Mouse (Mus musculus): Measurements from ENCODE around the gene Wfdc9. TPM values are rescaled to one million over a fixed set of nuclear protein-coding genes. Genes with fewer than 3 reads are reported as not detected.

Gene Wfdc9
- polyA plus RNA-seq (2014; fragmentation: Illumina TruSeq; extraction: RNeasy Lipid Tissue Mini Kit (QIAGEN cat#74804); ENCODE audit: low read depth, low replicate concordance): not detected

DNA sequence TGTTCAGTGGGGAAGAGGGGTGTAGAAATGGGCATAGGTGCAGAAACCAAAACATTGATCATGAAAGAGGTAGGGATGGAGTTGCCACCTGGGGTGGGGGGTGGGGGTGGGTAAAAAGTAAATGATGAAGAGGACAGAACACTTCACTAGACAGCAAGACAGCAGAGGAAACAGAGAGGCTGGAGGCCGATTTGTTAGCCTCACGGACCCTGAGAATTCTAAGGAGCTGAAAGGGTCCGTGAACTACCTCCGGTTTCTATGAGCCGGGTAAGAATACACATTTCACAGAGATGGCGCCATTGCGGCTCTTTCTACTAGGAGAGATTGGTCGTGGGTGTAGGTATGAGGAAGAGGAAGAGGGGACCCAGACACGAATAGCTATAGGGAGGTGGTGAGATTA is at the start of gene Wfdc9:
TSS of gene Wfdc9 (minus strand) at position 101 of the 400 bp plus-strand sequence.

DNA sequence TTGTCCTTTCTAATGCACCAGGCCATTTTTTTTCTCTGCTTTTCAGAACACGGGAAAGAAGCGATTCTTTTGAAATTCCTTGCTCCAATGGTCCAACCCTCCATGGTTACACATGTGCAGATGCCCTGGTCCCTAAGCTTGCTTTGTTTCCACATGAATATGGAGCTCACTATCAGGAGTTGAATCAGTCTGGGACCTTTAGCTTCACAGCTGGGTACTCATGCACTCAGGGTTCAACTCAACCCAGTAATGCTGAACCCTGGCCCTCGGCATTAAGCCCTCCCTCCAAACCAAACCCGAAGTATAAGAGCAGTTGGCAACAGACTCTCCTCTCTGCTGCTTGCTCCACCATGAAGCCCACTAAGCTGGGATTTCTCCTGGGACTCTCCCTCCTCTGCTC is 41.8 kb upstream of the Wfdc9 start, which contains the start of gene Spint4:
TSS of gene Spint4 (plus strand) at position 301 of the 400 bp plus-strand sequence.

DNA sequence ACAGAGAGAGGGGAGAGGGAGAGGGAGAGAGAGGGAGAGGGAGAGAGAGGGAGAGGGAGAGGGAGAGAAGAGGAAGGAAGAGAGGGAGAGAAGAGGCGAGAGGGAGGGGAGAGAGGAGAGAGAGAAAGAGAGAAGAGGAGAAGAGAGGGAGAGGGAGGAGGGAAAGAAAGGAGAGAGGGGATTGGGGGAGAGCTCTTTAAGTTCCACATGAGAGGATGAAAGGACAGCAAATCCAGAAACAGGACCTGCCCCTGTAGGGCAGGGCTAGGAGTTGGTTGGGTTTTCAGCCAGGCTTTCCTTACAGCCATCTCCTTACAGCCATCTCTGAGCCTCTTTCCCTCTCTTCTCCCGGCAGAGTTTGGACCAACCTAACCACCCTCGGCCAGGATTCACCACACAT is 28.4 kb upstream of the Wfdc9 start, which contains the start of gene Wfdc13:
TSS of gene Wfdc13 (plus strand) at position 301 of the 400 bp plus-strand sequence.

DNA sequence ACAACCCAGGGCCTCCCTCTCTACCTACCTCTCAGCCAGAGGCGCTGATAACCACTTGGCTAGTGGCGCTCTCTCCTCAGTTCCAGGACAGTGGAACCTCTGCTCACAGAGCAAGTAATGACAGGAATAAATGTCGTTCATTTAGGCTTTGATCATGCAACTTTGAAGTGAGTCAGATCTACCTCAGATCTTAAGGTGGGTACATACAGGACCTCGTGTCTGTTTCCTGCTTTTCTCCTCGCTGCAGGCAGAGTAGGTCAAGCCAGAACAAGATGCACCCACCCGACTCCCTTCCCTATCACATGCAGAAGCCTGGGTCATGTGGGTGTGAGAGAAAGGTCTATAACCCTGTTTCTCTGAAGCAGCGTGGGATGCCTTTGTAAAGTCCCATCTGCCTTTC is 17.6 kb upstream of the Wfdc9 start, which contains the start of gene Wfdc11:
TSS of gene Wfdc11 (minus strand) at position 101 of the 400 bp plus-strand sequence.

DNA sequence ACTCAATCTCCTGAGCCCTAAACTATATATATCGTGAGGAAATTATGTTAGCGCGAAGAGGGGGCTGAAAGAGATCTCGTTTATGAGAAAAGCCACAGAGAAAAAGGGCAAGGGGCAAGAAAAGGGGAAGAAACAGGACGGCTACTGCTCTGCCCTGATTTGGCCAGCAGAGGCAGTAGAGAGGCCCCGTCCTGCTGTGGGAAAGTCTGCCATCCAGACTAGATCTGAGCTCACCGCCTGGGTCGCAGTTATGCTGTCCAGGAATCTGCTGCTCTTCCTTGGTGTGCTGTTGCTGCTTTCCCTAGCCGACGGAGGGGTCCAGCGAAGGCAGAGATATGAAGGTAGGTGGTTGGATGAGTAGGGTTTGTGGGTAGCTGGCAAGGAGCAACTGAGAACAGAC is 525 bp downstream of the Wfdc9 start, which contains the start of gene Wfdc10:
TSS of gene Wfdc10 (plus strand) at position 189 of the 400 bp plus-strand sequence.

DNA sequence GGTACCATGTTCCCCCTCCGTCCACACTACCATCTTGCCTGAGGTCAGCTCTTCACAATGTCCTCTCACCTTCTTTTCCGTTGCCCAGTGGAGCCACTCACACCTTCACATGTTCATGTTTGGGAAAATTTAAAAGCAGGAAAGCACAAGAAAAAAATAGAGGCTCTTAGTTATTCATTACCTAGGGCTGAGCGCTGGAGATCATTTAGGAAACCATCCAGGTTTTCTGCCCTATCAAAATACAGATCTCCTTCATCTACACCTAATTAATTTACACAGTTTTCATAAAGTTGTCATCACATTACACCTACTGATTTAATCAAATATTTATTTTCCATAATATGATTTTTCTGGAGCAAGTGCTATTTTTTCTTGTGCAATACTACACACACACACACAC is 17.7 kb downstream of the Wfdc9 start, which contains the start of gene Wfdc16:
TSS of gene Wfdc16 (minus strand) at position 101 of the 400 bp plus-strand sequence.

DNA sequence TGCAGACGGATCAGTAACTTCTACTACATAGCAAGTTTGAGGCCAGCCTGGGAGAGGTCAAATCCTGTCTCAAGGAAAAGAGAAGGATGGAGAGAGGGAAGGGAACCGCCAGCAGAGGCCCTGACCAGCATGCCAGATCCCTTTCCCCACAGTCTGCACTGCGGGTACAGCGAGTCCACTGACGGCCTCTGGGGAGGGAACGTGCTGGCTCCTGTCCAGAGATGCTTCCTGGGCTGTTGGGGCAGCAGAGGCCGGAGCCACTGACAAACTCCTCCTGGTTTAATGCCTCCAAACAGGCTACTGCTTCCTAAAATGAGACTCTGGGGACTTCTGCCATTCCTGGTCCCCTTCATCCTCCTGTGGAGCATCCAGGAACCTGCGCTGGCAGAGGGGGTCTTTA is 42.9 kb downstream of the Wfdc9 start, which contains the start of the genes Wfdc6b and Wfdc8:
TSS of gene Wfdc6b (plus strand) at position 52 of the 400 bp plus-strand sequence.
TSS of gene Wfdc8 (minus strand) at position 156 of the 400 bp plus-strand sequence.

Other genes starting within 250 kb of the Wfdc9 start
- 55.2 TPM for gene Sdc4, start 212.7 kb downstream of the Wfdc9 start, polyA plus RNA-seq (2014; fragmentation: Illumina TruSeq; extraction: RNeasy Lipid Tissue Mini Kit (QIAGEN cat#74804); ENCODE audit: low read depth, low replicate concordance)
- 7.6 TPM for gene Sys1, start 199.6 kb downstream of the Wfdc9 start, polyA plus RNA-seq (2014; fragmentation: Illumina TruSeq; extraction: RNeasy Lipid Tissue Mini Kit (QIAGEN cat#74804); ENCODE audit: low read depth, low replicate concordance)
- gene Gm20458, start 195.6 kb downstream of the Wfdc9 start, polyA plus RNA-seq (2014; fragmentation: Illumina TruSeq; extraction: RNeasy Lipid Tissue Mini Kit (QIAGEN cat#74804); ENCODE audit: low read depth, low replicate concordance): not detected
- not detected for gene Trp53tg5, start 182.9 kb downstream of the Wfdc9 start, polyA plus RNA-seq (2014; fragmentation: Illumina TruSeq; extraction: RNeasy Lipid Tissue Mini Kit (QIAGEN cat#74804); ENCODE audit: low read depth, low replicate concordance)
- 3.4 TPM for gene Dbndd2, start 170.5 kb downstream of the Wfdc9 start, polyA plus RNA-seq (2014; fragmentation: Illumina TruSeq; extraction: RNeasy Lipid Tissue Mini Kit (QIAGEN cat#74804); ENCODE audit: low read depth, low replicate concordance)
- 7.0 TPM for gene Pigt, start 159.1 kb downstream of the Wfdc9 start, polyA plus RNA-seq (2014; fragmentation: Illumina TruSeq; extraction: RNeasy Lipid Tissue Mini Kit (QIAGEN cat#74804); ENCODE audit: low read depth, low replicate concordance)
- gene Wfdc2, start 94.2 kb downstream of the Wfdc9 start, polyA plus RNA-seq (2014; fragmentation: Illumina TruSeq; extraction: RNeasy Lipid Tissue Mini Kit (QIAGEN cat#74804); ENCODE audit: low read depth, low replicate concordance): not detected
- not detected for gene Spint3, start 83.1 kb downstream of the Wfdc9 start, polyA plus RNA-seq (2014; fragmentation: Illumina TruSeq; extraction: RNeasy Lipid Tissue Mini Kit (QIAGEN cat#74804); ENCODE audit: low read depth, low replicate concordance)
- not detected for gene Wfdc6a, start 71.1 kb downstream of the Wfdc9 start, polyA plus RNA-seq (2014; fragmentation: Illumina TruSeq; extraction: RNeasy Lipid Tissue Mini Kit (QIAGEN cat#74804); ENCODE audit: low read depth, low replicate concordance)
- not detected for gene Eppin, start 63.0 kb downstream of the Wfdc9 start, polyA plus RNA-seq (2014; fragmentation: Illumina TruSeq; extraction: RNeasy Lipid Tissue Mini Kit (QIAGEN cat#74804); ENCODE audit: low read depth, low replicate concordance)
- gene Wfdc6b, start 43.1 kb downstream of the Wfdc9 start, polyA plus RNA-seq (2014; fragmentation: Illumina TruSeq; extraction: RNeasy Lipid Tissue Mini Kit (QIAGEN cat#74804); ENCODE audit: low read depth, low replicate concordance): not detected
- gene Wfdc8, start 43.0 kb downstream of the Wfdc9 start, polyA plus RNA-seq (2014; fragmentation: Illumina TruSeq; extraction: RNeasy Lipid Tissue Mini Kit (QIAGEN cat#74804); ENCODE audit: low read depth, low replicate concordance): not detected
- not detected for gene Wfdc16, start 17.8 kb downstream of the Wfdc9 start, polyA plus RNA-seq (2014; fragmentation: Illumina TruSeq; extraction: RNeasy Lipid Tissue Mini Kit (QIAGEN cat#74804); ENCODE audit: low read depth, low replicate concordance)
- not detected for gene Wfdc10, start 537 bp downstream of the Wfdc9 start, polyA plus RNA-seq (2014; fragmentation: Illumina TruSeq; extraction: RNeasy Lipid Tissue Mini Kit (QIAGEN cat#74804); ENCODE audit: low read depth, low replicate concordance)
- gene Wfdc11, start 17.5 kb upstream of the Wfdc9 start, polyA plus RNA-seq (2014; fragmentation: Illumina TruSeq; extraction: RNeasy Lipid Tissue Mini Kit (QIAGEN cat#74804); ENCODE audit: low read depth, low replicate concordance): not detected
- not detected for gene Wfdc13, start 28.5 kb upstream of the Wfdc9 start, polyA plus RNA-seq (2014; fragmentation: Illumina TruSeq; extraction: RNeasy Lipid Tissue Mini Kit (QIAGEN cat#74804); ENCODE audit: low read depth, low replicate concordance)
- not detected for gene Spint4, start 41.9 kb upstream of the Wfdc9 start, polyA plus RNA-seq (2014; fragmentation: Illumina TruSeq; extraction: RNeasy Lipid Tissue Mini Kit (QIAGEN cat#74804); ENCODE audit: low read depth, low replicate concordance)
- gene Spint5, start 58.7 kb upstream of the Wfdc9 start, polyA plus RNA-seq (2014; fragmentation: Illumina TruSeq; extraction: RNeasy Lipid Tissue Mini Kit (QIAGEN cat#74804); ENCODE audit: low read depth, low replicate concordance): not detected
- 0.35 TPM for gene Wfdc3, start 89.3 kb upstream of the Wfdc9 start, polyA plus RNA-seq (2014; fragmentation: Illumina TruSeq; extraction: RNeasy Lipid Tissue Mini Kit (QIAGEN cat#74804); ENCODE audit: low read depth, low replicate concordance)
- gene Dnttip1, start 89.4 kb upstream of the Wfdc9 start, polyA plus RNA-seq (2014; fragmentation: Illumina TruSeq; extraction: RNeasy Lipid Tissue Mini Kit (QIAGEN cat#74804); ENCODE audit: low read depth, low replicate concordance): 4.6 TPM
- gene Ube2c, start 113.3 kb upstream of the Wfdc9 start, polyA plus RNA-seq (2014; fragmentation: Illumina TruSeq; extraction: RNeasy Lipid Tissue Mini Kit (QIAGEN cat#74804); ENCODE audit: low read depth, low replicate concordance): 2.9 TPM
- gene Tnnc2, start 123.4 kb upstream of the Wfdc9 start, polyA plus RNA-seq (2014; fragmentation: Illumina TruSeq; extraction: RNeasy Lipid Tissue Mini Kit (QIAGEN cat#74804); ENCODE audit: low read depth, low replicate concordance): 8.5 TPM
- gene Snx21, start 129.2 kb upstream of the Wfdc9 start, polyA plus RNA-seq (2014; fragmentation: Illumina TruSeq; extraction: RNeasy Lipid Tissue Mini Kit (QIAGEN cat#74804); ENCODE audit: low read depth, low replicate concordance): 3.9 TPM
- not detected for gene Acot8, start 148.3 kb upstream of the Wfdc9 start, polyA plus RNA-seq (2014; fragmentation: Illumina TruSeq; extraction: RNeasy Lipid Tissue Mini Kit (QIAGEN cat#74804); ENCODE audit: low read depth, low replicate concordance)
- 1.8 TPM for gene Zswim3, start 148.5 kb upstream of the Wfdc9 start, polyA plus RNA-seq (2014; fragmentation: Illumina TruSeq; extraction: RNeasy Lipid Tissue Mini Kit (QIAGEN cat#74804); ENCODE audit: low read depth, low replicate concordance)
- gene Zswim1, start 166.1 kb upstream of the Wfdc9 start, polyA plus RNA-seq (2014; fragmentation: Illumina TruSeq; extraction: RNeasy Lipid Tissue Mini Kit (QIAGEN cat#74804); ENCODE audit: low read depth, low replicate concordance): 4.4 TPM
- gene Spata25, start 172.0 kb upstream of the Wfdc9 start, polyA plus RNA-seq (2014; fragmentation: Illumina TruSeq; extraction: RNeasy Lipid Tissue Mini Kit (QIAGEN cat#74804); ENCODE audit: low read depth, low replicate concordance): not detected
- 30.7 TPM for gene Ctsa, start 176.3 kb upstream of the Wfdc9 start, polyA plus RNA-seq (2014; fragmentation: Illumina TruSeq; extraction: RNeasy Lipid Tissue Mini Kit (QIAGEN cat#74804); ENCODE audit: low read depth, low replicate concordance)
- gene Neurl2, start 176.9 kb upstream of the Wfdc9 start, polyA plus RNA-seq (2014; fragmentation: Illumina TruSeq; extraction: RNeasy Lipid Tissue Mini Kit (QIAGEN cat#74804); ENCODE audit: low read depth, low replicate concordance): not detected
- gene Pltp, start 201.1 kb upstream of the Wfdc9 start, polyA plus RNA-seq (2014; fragmentation: Illumina TruSeq; extraction: RNeasy Lipid Tissue Mini Kit (QIAGEN cat#74804); ENCODE audit: low read depth, low replicate concordance): 0.87 TPM
- gene Pcif1, start 222.7 kb upstream of the Wfdc9 start, polyA plus RNA-seq (2014; fragmentation: Illumina TruSeq; extraction: RNeasy Lipid Tissue Mini Kit (QIAGEN cat#74804); ENCODE audit: low read depth, low replicate concordance): 4.0 TPM

Measured in adrenal gland, adult 10 weeks (tissue).